Mouse (Mus musculus): ENCODE measurements at regions not wholly inside any gene's neighbourhood (a gene's known extent, or its start where the extent isn't known, plus 50 kb on each side); places are given as distances from the start of the nearest gene placed in this dataset.

DNA sequence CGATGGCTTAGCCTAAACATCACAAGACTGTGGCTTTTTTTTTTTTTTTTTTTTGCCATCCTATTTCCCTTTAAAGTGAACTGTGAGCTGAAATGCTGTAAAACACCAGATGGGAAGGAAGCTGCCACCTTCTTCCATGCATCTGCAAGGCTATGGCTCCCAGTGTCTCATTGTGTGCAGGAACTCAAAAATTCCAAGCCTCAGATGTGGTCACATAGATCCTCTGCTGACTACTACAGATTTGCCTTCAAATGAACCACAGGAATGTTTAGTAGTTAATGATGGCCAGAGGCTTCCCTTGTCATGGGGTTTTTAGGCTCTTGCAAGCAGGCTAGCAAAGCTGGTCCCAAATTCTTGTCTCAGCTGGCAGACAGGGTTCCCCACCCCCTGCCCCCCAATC, 114.9 kb upstream of the Robo2 start:
- TF ChIP-seq CTCF (IDR thresholded peaks at IDR 0.05) (no peak), EP300 (IDR thresholded peaks at IDR 0.05) (no peak)
